Mouse (Mus musculus): ENCODE results near the gene Sdk1.

The Sdk1 gene

DNA sequence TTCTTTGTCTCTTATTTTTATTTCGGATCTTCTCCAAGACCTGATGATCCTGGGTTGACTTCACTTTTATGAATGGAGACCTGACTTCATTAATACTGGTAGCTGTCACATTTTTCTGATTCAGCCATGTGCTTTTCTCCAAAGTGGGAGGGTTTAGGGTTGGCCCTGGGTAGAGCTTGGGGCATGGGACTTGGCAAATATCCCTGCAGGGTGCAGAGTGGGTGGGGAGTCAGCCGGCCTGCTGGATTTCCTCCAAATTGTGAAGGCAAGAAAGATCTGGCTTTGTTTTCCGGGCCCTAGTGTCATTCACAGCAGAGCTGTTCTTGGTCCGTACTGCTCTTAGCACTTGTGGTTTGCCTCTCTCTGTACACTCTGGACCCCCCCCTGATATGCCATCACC, 103.1 kb downstream of the Sdk1 start:
- no peak for DNase-seq

DNA sequence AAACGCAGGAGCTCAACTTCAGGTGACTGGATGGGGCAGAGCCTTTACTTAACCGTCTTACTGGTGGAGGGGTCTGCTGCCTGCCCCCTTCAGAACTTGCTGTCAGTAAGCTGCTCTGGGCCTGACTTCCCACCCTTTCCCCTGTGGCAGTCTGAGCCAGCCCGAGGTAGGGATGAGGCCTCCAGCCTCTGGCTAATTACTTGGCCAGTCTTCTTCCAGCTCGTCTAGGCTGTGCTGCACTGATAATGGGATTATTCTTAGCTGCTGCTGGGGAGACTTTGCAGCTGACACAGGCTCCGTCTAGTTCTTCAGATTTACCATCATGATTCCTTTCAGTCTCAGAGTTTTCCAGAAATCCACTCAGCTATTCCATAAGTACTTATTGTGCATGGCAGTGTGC, 104.2 kb downstream of the Sdk1 start:
- DNase-seq = peak; percentile 55

DNA sequence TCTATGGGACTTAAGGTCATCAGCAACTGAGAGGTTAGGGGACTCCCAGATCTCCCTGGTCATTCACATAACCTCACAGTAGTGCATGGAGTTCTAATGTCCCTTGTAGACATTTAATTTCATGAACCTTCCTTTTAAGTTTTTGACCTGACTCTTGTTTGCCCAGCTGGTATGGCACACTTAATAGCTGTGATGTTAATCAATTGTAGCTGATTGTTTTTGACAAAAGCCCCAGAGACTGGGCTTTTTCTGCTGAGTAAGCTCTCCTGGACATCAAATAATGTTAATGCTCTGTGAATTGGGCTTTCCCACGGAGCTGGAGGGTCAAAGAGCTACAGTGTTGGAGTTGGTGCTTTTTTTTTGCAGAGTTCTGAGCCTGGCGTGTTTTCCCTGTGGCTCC, 121.4 kb downstream of the Sdk1 start:
- DNase-seq = no peak

DNA sequence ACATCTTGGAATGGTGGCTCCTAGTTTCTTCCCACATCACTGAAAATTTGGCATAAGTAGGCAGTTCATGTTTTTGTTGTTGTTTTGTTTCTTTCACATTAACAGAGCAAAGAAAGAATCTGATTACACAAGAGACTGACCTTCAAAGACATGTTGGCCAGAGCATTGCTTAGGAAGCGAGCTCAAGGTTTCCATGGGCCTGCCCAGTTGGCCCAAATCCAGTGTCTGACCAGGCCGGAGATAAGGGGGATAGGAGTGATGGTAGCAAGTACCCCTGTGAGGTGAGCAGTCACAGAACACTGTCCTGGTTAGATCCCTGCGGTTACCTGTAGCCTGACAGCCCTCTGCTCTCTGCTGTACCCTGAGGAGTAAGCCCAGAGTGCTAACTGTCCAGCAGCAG, 122.7 kb downstream of the Sdk1 start:
- DNase-seq = no peak

DNA sequence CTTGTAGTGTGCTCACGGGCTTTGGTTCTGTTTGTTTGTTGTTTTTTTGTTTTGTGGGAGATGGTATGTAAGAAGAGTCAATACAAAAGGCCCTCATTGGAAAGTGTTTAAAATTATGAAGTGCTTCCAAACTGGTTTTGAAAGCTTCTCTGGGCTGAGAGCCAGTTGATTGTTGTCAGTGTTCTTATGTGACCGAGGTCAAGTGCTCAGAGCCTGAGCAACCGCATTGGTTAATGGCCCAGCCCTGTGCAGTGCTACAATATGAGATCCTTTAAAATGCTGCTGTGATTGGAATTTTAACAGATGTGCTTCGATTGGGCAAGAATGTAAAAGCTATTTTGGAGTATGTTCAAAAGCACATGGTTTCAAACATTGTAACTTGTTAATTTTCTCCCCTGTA, 127.3 kb downstream of the Sdk1 start:
- DNase-seq = no peak

DNA sequence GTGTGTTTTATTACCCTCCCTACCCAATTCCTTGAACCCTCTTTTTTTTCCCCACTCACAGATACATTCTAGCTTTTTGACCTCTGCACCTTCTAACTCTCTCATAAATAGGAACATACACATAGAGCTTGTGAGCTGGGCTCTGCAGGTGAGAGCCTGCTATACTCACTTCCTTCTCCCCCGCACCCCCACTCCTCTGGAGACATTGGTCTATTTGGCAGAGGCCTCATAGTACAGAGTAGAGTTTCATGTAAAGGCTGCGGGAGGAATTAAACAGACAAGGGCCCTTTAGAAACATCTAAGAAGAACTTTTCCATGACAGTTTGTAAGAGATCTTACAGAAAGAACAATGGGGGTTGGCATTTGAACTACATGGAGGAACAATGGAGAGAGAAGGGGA, 133.5 kb downstream of the Sdk1 start:
- peak; percentile 16 for DNase-seq

DNA sequence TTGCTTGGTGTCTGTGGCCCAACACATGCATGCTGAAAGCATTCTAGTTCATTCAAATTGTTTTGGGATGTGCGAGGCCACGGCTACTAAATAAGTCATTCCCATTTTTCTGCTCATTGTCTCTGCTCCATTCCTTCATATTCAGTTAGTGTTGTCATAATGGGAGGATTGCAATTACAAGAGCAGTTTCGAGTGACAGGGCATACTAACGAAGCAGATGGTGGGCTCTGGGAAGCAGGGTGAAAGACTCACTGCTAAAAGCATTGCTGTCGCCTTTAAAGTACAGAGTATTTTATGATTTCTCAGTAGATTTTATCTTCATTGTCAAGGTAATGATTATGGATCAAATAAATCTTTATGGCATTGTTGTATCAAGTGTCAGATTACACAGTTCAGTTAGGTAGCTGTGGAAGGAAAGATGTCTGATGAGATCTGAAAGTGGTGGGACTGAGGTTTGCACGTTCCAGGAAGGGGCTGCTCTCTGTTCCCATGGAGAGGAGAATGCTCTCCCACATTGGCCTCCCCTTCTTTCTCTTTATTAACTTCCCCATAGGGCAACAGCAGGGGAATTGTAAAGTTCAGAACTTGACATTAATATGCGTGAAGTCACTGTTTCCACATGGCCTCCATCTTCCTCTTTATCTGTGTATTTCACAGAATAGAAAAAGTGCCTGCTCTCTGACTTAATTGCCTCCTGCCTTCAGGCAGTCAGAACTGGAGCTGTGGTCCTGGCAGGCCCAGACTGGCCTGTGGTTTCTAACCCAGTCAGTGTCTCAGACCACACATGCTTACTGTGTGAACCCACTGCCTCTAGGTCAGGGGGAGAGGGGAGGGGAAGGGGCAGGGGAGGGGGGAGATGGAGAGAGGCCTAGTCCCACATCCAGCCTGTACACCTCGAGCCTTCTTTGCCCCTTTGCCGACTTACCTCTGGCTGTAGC, 138.8 kb downstream of the Sdk1 start:
- no peak for DNase-seq

DNA sequence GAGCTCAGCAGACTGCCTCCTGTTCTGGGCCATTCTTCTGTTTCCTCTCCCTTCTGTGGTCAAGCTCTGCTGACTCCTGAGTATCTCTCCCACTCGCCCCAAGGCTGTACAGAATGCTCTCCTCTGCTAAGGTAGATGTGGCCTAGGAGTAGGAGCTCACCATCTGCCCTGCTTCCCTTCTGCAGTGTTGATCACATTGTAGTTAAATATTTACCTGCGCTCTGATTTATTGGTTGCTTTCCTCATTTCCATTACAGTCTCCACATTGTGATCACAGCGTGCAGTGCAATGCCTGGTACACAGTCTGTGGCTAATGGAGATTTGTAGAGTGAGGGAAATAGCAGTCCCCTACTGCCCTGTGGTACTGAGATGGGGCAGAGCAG, 139.5 kb downstream of the Sdk1 start:
- DNase-seq = no peak

DNA sequence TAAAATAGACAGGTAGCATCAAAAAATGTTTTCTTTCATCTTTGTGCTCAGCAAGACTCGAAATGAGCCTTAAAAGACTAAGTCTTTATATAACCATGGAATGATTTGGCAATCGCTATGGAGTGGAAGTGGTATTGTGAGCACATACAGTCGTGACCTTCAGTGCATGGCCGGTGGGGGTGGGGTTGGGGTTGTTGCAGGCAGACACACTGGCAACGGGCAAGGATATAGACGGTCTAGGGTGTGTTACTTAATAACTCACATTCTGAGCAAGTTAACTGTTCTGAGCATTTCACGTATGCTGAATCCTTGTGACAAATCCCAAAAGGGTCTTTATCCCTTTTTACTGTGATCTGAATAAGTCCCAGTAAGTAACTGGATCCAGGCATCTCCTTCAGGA, 140.3 kb downstream of the Sdk1 start:
- no peak for DNase-seq

DNA sequence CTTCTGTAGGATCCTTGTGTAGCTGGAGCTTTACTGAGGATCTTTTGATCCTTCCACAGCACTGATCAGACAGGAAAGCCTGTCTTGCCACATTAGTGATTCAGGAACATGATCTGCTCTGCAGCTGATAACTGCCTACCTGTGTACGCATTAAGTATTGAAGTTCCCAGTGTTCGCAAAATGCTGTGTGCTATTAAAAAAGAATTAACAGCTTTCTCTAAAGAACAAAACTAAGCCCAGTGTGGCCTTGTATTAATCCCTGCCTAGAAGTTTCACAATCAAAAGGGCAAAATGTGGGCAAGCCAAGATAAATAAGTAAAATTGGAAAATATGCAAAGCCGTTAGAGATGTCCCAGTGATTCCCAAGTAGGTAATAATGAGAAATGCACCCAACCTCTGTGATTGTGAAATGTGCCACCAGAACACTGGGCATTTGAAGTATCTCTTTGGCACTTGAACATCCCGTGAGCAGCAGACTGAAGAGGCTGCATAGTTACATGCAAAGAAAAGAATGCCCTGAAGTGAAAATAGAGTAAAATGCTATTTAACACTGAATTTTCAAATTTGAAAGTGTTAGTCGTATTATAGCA, 141.1 kb downstream of the Sdk1 start:
- no peak for DNase-seq

DNA sequence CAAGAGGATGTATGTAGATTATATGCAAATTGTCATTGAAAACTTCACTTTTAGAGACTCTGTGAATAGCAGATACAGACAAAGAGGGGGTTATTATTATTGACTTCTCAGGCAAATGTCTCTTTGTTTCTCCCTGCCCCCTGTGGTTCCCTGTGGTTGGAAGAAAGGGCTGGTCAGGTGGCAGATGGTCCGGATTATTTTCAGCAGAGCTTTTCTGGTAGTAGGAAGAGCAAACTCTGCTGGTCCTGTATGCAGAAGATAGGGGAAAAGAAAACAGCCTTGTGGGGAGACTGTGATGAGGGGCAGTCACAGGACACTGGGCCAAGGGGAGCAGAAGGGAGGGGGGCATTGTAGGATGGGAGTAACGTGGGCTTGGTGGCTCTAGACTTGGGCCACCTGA, 147.2 kb downstream of the Sdk1 start:
- DNase-seq = peak; percentile 57

DNA sequence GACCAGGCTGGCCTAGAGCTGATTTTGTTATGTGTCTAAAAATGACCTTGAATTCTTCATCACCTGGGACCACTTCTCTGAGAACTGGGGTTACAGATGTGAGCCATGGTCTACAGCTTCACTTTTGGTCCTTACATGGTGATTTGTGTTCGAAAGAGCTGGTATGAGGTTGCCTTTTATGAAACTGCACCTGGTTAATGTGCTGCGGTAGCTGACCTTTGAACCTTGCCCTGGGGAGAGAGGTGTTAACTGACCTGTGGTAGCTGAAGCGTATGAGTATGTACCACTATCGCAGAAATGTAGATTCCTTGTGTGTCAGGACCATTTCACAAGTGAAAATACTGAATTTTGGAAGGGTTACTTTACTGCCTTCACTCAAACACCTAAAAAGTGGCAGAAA, 149.3 kb downstream of the Sdk1 start:
- no peak for DNase-seq

DNA sequence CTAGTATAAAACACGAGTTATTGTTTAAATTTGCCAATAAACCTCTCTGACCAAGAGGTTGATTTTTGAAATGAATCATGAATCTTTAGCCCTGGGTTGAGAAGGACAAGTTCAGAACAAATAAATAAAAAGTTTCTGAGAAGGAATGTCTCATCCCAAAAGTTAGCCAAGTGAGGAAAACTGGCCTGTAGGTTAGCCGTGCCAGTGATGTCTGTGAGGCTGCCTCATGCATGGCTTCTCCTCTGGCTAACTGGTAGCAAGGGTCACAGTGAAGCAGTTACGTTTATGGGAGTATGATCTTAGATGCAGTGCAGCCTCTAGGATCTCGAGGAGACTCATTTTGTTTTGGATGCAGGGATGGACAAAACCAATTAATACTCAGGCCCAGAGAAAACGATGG, 149.9 kb downstream of the Sdk1 start:
- no peak for DNase-seq

DNA sequence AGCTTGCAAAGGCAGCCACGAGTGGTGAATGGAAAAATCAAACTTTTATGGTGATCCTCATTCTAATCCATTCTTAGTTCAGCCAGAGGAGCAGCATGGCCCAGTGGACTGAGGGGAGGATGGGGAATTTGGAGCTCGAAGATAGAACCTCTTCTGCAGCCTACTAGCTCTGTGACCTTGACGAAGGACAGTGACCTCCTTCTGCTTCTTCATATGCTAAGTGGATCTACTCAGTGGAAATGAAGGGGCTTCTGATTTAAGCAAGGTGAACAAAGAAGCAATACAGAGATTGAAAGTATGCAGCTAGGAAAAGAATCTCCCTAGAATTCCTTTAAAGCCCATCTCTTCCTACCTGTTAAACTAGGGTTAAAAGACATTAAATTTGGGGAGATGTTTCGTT, 152.6 kb downstream of the Sdk1 start:
- DNase-seq = no peak

DNA sequence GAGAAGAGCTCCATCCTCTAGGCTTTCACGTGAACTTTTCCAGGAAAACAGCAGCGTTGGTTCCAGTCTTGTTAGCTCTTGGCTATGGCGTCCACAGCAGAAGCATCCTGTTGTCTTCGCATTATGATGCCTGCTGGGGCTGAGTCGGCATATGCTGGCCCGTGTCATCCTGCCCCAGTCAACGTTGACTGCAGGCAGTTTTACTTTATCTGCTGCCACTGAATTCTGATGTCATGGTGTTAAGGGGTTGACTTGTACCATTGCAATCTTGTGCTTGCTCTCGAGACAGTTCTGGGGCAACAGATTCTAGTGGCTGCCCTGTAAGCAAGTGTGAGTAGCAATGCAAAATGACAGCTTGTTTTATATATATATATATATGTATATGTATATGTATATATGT, 153.3 kb downstream of the Sdk1 start:
- DNase-seq = no peak

DNA sequence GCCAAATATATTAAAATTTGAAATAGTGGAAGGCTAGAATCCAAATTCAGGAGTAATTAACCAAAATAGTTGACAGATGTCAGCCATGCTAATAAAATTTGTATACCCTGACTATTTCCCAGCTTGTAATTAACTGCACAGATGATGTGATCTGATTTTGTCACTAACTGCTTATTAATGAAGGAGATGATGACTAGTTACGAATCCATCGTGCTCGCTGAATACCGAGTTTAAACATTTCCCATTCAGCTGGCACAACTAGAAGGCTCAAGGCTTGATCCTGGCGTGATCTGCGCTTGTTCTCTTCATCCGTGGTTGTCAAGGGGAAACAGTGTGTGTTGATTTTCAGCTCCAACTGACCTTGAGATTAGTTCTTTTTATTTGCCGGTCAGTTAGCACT, 162.5 kb downstream of the Sdk1 start:
- no peak for DNase-seq

DNA sequence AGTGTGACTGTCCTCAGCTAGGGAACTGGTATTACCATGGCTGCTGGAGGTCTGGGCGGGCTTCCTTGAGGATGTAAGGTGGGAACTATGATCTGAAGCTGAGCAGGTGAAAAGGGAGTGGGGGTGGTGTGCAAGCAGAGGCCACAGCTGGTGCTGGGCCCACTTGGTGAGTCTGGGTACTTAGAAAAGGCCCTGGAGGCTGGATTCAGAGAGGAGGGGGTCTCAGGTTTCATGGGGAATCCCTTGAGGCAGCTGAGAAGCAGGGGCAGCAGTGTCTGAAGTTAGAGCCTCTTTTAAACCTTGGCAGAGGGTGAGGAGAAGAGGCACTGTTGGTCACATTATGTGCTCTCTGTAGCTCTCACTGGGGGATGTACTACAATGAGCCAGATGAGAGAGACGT, 163.4 kb downstream of the Sdk1 start:
- no peak for DNase-seq

DNA sequence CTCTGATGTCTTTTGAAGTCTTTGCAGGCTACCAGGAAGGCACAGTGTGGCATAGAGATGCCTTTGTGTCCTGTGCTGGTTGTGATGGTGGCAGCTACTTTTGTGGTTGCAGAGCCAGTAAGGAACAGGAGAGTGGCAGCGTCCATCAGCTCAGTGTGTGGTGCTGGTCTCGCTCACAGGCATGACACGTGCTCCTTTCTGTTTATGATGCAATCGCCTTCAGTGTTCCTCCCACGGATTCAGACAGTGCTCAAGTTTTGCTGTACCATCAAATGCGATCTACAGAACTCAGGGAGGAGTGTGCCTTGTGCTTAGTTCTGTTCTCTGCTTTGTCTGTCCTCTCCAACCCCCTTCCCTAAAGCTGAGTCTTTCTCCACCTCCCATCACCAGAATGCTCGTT, 165.6 kb downstream of the Sdk1 start:
- DNase-seq = no peak

DNA sequence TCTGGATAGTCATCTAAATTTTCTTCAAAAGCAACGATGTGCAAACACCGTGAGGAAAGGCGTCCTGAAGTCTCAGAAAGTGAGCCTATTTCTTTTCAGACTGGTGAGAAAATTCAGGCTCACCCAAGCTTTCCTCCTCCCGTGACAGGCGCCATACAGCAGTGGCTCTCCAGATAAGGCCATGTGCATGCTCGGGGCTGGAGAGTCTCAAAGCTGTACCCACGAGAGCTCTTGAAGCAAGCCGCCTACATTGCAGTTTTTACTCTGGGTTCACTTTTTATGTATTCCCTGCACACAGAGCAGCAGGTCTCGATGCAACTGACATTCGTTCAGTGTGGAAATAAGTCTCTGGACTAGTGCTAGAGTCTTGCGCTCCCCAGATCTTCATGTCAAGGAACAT, 171.7 kb downstream of the Sdk1 start:
- no peak for DNase-seq

DNA sequence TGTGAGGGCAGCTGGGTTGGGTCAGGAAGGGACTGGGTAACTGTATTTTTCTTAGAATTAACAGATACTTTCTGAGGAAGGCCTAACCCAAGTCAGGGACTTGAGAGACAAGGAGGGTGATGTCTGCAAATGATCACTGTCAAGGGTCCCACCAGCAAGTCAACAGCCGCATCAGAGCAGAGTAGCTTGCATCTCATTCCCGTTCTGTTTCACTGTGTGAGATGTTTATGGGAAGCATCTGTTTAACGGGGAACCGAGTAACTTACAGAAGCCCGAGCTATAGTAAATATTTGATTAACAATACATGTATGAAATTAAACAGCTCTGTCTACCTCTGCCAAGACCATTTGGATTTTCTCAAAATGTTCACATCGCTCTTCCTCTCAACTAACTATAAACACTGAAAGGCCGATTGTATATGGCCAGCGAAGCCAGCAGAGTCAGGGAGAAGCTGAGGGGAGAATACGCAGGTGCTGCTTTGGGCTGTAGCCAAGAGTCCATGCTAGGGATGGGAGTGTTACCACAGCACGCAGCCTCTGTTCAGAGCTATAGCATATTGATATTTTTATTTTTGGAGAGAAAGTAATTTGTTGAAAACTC, 174.5 kb downstream of the Sdk1 start:
- no peak for DNase-seq

DNA sequence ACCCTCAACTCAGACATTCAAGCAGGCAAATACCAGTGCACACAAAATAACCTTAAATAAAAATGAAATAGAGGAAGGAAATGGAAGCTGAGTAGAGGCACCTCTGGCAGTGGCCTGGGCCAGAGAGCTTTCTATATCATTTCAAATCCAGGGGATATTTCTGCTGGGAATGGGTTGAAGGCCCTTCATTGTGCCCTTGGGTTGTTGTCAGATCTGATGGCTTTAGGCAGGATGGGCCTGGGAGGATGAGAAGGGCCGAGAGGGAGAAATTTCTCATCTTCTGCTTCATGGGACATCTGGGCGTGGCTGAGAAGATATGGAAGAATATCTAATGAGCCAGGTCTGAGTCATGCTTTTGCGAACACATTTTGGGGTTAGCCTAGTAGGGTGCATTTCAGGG, 186.8 kb downstream of the Sdk1 start:
- no peak for DNase-seq

DNA sequence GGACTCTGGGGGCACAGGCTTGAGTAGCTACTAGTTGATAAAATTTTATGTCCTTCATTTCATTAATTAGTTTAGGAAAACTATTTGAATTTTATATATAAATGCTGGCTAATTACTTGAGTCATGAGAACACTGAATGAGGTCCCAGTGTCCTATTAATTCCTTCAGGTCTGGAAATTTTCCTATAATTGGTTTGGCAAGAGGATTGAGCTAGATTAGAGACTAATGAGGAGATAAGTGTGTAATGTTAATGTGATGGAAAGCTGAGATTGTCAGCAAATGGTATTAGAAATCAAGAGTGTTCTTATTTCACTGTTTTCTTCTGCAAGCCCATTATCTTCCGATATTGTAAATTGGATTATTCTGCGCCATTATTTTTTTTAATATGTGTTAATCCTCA, 192.0 kb downstream of the Sdk1 start:
- DNase-seq = peak; percentile 75

DNA sequence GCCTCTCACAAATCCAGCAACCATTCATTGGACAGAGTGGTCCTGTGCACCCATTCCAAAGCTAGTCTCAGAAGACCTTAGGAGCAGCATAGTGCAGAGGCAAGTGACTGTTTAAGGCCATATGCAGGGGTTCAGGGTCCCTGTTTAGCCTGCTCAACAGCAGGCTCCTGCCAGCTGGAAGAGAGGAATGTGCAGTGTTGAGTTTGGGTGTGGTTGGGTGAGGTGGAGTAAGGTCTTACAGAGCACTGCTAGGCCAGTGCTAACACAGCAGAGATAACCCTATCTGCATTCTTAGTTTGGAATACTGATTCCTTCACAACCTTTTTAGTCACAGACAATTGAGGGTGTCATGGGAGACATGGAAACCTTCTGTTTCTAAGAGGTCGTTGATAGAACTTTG, 206.0 kb downstream of the Sdk1 start:
- no peak for DNase-seq

DNA sequence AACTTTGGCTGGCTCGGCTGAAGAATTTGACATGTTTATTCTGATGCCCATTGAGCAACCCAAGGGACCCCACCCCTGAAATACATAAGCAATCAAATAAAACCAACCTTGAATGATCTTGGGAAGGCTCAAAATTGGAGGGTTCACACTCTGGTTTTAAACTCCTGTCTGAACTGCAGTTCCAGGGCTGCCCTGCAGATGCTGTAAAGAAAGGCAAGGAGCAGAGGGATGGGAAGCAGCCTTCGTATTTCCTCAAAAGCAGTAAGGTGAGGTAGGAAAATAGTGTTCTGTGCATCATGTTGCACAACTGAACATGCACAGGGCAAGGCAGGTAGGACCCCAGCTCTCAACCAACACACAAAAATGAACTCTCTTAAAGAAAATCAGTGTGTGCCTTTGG, 222.1 kb downstream of the Sdk1 start:
- no peak for DNase-seq
